Mouse (Mus musculus) embryonic fibroblast, embryonic 13.5 days (primary cell): Measurements from ENCODE around the gene Tmem200c.

ENCODE experiments used
- CTCF ChIP-seq: IDR thresholded peaks from 2 replicates; pipeline ENCODE4 v1.5.1; 2011; ENCODE audit warnings: mild to moderate bottlenecking, control low read depth, low read length, moderate library complexity, borderline replicate concordance; ENCODE audit not compliant: insufficient read depth
- POLR2A ChIP-seq: IDR thresholded peaks from 2 replicates; pipeline ENCODE4 v1.6.1; 2011; ENCODE audit warnings: low read depth, mild to moderate bottlenecking, control low read depth, low read length, moderate library complexity

GRCm38 (mm10) chr17:68839888-68840571 is 13.6 kb downstream of the Tmem200c start:
- TF ChIP-seq CTCF, result no peak
- no peak for TF ChIP-seq POLR2A
